Mouse (Mus musculus) monocyte, adult 2 months (primary cell): Measurements from ENCODE around the gene Ifna15.
"Not testable (repeated sequence)": the region's sequence is repeated elsewhere in the genome, so short reads cannot be mapped to it uniquely, and the experiment has no call there.

Source experiments
- DNase-seq, 2 experiments: peaks; one replicate each; pipeline ENCODE4 v3.0.0; 2022; ENCODE audit warnings: low spot score in 2 of 2, low read depth in 1 of 2

The Ifna15 gene

DNA sequence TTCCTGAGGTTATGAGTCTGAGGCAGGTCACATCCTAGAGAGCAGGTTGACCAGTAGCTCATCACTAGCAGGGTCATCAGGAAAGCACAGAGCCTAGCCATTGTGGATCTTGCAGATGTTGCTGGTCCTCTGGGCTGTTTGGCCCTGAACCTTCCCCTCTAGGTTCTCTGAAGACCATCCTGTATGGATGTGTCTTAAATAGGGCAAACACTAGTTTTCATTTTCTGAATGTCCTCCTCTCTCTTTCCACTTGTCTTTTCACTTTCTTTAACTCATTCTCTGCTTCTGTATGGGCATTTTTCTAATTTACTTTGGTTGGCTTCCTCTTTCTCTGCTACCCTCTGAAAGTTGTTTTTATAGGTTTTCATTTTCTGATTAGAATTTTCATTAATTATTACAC is at the start of gene Ifna15:
Gene Ifna15 (minus strand): TSS at position 101 of the 400 bp plus-strand sequence.
- DNase-seq, result not testable (repeated sequence)

- DNase-seq, result no peak
These were observed 45.2 kb upstream of the Ifna15 start, which contains the start of gene Ifna12 for GRCm38 (mm10) chr4:88603276-88603675. Gene Ifna12 (minus strand): TSS chr4:88603376.

- no peak for DNase-seq
These were observed 34.2 kb upstream of the Ifna15 start, which contains the start of gene Ifna9 for GRCm38 (mm10) chr4:88592285-88592684. Gene Ifna9 (minus strand): TSS chr4:88592385.

DNA sequence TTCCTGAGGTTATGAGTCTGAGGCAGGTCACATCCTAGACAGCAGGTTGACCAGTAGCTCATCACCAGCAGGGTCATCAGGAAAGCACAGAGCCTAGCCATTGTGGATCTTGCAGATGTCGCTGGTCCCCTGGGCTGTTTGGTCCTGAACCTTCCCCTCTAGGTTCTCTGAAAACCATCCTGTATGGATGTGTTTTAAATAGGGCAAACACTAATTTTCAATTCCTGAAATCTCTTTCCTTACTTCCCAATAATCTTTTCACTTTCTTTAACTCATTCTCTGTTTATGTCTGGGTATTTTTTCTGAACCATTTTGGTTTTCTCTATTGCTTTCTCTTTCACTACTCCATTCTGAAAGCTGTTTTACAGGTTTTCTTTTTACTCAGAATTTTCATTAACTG is 13.7 kb upstream of the Ifna15 start, which contains the start of gene Ifna14:
Gene Ifna14 (minus strand): TSS at position 101 of the 400 bp plus-strand sequence.
- no peak for DNase-seq

DNA sequence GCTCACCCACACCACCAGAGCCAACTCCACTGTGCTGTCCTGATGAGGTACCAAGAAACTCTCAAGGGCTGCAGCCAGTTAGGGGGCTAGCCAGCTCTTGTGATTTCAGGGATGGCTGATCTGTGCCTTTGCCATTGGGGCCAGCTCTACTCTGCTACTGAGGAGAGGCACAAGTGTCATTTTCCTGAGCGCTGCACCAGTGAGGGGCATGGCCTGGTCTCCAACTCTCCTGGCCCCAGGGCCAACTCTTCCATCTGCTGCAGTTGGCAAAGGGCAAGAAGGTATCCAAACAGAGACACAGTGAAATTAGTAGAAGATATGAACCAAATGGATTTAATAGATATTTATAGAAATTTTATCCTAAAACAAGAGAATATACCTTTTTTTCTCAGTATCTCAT is 3.7 kb upstream of the Ifna15 start:
- no peak for DNase-seq

GRCm38 (mm10) chr4:88550161-88550945 is 7.7 kb downstream of the Ifna15 start:
- DNase-seq, result peak; percentile 41 to 57

GRCm38 (mm10) chr4:88547986-88548385 is 10.1 kb downstream of the Ifna15 start:
- no peak for DNase-seq

DNA sequence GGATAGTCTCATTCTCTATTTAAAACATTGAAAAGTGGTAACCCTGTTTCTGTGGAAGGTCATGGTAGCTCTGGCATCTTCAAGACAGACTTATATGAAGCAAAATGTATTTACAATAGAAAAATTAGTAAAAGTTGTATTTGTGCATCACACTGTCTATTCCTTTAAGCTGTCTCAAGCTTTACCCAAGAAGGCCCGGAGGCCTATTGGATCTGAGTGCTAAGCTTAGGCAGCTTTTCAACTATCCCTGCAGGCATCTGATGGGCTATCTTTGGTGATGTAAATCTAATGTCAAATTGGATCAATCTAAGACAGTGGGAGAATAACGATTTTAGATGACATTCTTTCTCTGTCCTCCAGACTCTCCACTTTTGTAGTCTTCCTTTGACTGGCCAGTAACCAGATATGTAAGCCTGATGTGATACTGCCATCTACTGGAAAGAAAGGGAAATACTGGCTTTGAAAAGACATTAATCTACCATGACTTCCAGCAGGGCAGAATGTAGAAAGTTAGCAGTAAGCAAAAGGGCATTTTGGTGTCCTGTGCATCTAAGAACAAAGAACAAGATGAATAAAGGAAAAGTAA is 14.3 kb downstream of the Ifna15 start:
- no peak for DNase-seq

DNA sequence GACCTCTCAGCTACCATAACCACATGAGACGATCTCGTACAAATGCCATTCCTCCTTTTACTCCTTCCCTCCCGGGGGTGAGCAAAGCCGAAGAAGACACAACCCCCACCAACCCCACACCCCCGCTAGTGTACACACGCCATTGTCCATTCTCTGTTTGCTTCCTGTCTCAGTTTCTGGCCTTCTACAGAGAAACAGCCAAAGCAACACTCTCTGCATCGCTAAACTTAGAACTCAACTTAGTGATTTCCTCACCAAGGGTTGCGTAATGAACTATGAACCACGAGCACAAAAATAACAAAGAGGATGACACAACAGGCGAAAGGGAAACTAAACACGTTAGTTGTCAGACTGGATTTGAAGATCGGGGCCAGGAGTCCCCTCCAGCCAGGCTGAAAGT is 20.7 kb downstream of the Ifna15 start:
- peak; percentile 45 for DNase-seq

GRCm38 (mm10) chr4:88536640-88537039 is 21.4 kb downstream of the Ifna15 start:
- DNase-seq, result no peak

DNA sequence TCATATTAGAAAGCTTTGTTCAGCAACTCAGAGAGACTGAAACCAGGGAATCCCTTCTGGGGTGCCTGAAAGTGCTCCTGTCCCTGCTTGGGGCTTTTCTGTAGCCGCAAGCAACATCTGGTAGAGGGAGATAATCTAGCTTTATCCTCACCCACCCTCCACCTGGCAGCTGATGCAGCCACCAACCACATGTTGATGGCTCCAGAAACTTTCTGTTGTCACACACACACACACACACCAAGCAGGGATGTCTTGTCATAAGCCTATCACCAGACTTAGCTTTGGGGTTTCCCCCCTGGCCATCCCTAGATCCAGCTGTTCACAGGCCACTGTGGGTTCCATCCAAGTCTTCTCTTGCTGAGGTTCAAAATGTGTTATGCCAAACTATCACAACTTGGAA is 22.3 kb downstream of the Ifna15 start:
- DNase-seq, result no peak

- DNase-seq, result no peak
These were observed 23.1 kb downstream of the Ifna15 start for GRCm38 (mm10) chr4:88534903-88535302.

GRCm38 (mm10) chr4:88533499-88533898 is 24.5 kb downstream of the Ifna15 start:
- DNase-seq, result no peak

- DNase-seq, result no peak
These were observed 27.2 kb downstream of the Ifna15 start for GRCm38 (mm10) chr4:88530892-88531291.

- DNase-seq, result no peak
These were observed 27.8 kb downstream of the Ifna15 start for GRCm38 (mm10) chr4:88530271-88530670.

DNA sequence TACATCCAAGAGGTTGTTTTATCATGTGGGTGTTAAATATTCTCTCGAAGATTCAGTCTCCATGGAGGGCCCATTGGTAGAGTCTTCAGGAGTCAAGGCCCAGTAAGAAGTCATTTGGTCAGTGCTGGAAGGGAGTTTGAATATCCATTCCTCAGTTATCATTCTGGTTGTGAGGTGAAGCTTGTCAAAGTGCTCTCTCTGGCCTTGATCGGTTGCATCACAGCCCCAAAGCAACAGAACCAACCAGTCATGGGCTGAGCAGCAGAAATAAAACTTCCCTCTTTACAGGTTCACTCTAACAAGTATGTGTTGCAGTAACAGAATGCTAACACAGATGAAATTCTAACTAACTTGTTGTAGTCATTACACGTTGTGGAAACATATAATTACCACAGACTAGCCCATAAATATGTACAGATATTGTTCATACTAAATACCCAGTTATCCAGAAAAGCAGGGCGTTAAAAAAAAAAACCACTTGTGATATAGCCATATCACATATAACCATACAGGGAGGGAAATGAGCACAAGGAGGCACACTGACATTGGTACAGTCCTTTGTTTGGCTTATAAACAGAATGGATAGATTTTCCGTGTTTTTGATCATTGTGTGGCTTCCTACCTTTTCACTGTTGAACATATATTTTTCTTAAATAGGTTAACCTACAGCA is 31.5 kb downstream of the Ifna15 start:
- no peak for DNase-seq

GRCm38 (mm10) chr4:88525393-88525792 is 32.7 kb downstream of the Ifna15 start:
- no peak for DNase-seq

- no peak for DNase-seq
These were observed 34.8 kb downstream of the Ifna15 start for GRCm38 (mm10) chr4:88523241-88523640.

GRCm38 (mm10) chr4:88522674-88523073 is 35.4 kb downstream of the Ifna15 start, which contains the start of gene Ifnb1:
Gene Ifnb1 (minus strand): TSS chr4:88522774.
- no peak for DNase-seq

DNA sequence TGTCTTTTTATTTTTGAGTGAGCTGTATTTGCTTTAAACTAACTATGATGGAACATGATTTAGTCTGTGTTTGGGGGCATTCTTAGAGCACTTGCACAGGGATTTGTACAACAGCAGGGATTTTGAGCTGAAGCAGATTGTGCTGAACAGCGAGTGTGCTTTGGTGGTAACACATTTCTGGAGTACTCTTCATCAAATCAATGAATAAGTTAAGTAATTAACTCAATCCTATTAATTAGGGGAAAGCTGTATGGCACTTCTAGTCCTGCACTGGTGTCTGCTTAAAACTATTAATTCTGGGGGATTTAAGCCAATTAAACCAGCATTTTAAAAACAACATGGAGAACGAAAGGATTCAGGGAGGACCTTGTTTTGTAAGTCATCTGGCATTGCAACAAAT is 40.1 kb downstream of the Ifna15 start:
- no peak for DNase-seq

GRCm38 (mm10) chr4:88515711-88516211 is 42.3 kb downstream of the Ifna15 start:
- no peak for DNase-seq

DNA sequence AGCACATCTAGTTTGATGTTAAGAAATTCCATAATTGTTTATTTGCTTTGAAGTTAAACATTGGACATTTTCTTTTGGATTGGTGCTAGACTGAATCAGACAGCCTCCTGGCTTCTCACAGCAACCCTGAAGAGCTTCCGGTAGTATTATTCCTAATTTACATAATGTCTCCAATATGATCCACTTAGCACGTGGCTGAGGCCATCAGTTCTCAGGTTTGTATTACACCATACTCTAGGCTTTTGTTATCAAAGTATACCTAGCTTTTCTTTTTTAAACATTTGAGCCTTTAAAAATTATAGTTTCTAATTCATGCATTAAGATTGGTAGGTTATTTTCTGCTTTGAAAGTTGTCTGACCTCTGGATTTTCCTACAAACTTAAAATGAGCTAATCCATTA is 42.8 kb downstream of the Ifna15 start:
- DNase-seq, result no peak
